Mouse (Mus musculus) ES-E14 (cell line): Measurements from ENCODE around the gene Ddx3x. TPM values are rescaled to one million over a fixed set of nuclear protein-coding genes. Genes with fewer than 3 reads are reported as not detected.
A peak's percentile ranks its signal among the peaks of the same experiment; 100 is the strongest.
"Not testable (repeated sequence)": the region's sequence is repeated elsewhere in the genome, so short reads cannot be mapped to it uniquely, and the experiment has no call there.

ENCODE experiments used
- DNase-seq: peaks from one replicate; pipeline ENCODE4 v3.0.0-alpha.2; 2013; ENCODE audit warnings: low read depth, low spot score
- H3K27ac ChIP-seq: 2 replicates; pipeline ENCODE4 v1.5.1; 2012; ENCODE audit warnings: low read depth, mild to moderate bottlenecking, low read length, moderate library complexity, mixed read lengths; ENCODE audit not compliant: poor library complexity, insufficient read depth, severe bottlenecking
- H3K36me3 ChIP-seq: 2 replicates; pipeline ENCODE4 v1.6.1; 2012; ENCODE audit warnings: mild to moderate bottlenecking, low read length, moderate library complexity, mixed read lengths; ENCODE audit not compliant: control insufficient read depth, poor library complexity, insufficient read depth, severe bottlenecking
- H3K4me1 ChIP-seq, 2 experiments: fragments of 150-350 bp in 1 of 2; sonication (generic) in 1 of 2; 2 replicates each; pipeline ENCODE4 v1.6.1; 2012; ENCODE audit warnings: low read length in 2 of 2, mild to moderate bottlenecking in 1 of 2, mixed read lengths in 1 of 2; ENCODE audit not compliant: control insufficient read depth in 2 of 2, insufficient read depth in 2 of 2, poor library complexity in 1 of 2
- H3K4me3 ChIP-seq, 2 experiments: fragments of 150-350 bp in 1 of 2; sonication (generic) in 1 of 2; 2 replicates each; pipeline ENCODE4 v1.5.1; 2012; ENCODE audit warnings: low read length in 2 of 2, low read depth in 1 of 2, mild to moderate bottlenecking in 1 of 2, mixed read lengths in 1 of 2; ENCODE audit not compliant: insufficient read depth in 1 of 2, poor library complexity in 1 of 2, severe bottlenecking in 1 of 2
- H3K9ac ChIP-seq: 2 replicates; pipeline ENCODE4 v1.6.1; 2012; ENCODE audit warnings: low read depth, mild to moderate bottlenecking, low read length, mixed read lengths; ENCODE audit not compliant: poor library complexity, insufficient read depth, severe bottlenecking
- H3K9me3 ChIP-seq: fragments of 150-350 bp; sonication (generic); 2 replicates; pipeline ENCODE4 v1.6.1; 2012; ENCODE audit warnings: low read depth, mild to moderate bottlenecking, low read length; ENCODE audit not compliant: control insufficient read depth, insufficient read depth
- CHD2 ChIP-seq: IDR thresholded peaks from 2 replicates; pipeline ENCODE4 v1.6.1; 2014; ENCODE audit warnings: mild to moderate bottlenecking, low read depth, low read length, inconsistent platforms
- HCFC1 ChIP-seq: IDR thresholded peaks from 2 replicates; pipeline ENCODE4 v1.6.1; 2012; ENCODE audit warnings: low read length, inconsistent platforms, borderline replicate concordance; ENCODE audit not compliant: insufficient read depth
- MAFK ChIP-seq: IDR thresholded peaks from 2 replicates; pipeline ENCODE4 v1.6.1; 2014; ENCODE audit warnings: mild to moderate bottlenecking, low read depth, low read length, inconsistent platforms; ENCODE audit not compliant: insufficient read depth
- ZC3H11A ChIP-seq: IDR thresholded peaks from 2 replicates; pipeline ENCODE4 v1.6.1; 2012; ENCODE audit warnings: low read depth, mild to moderate bottlenecking, inconsistent platforms, low read length, borderline replicate concordance
- ZNF384 ChIP-seq: IDR thresholded peaks from 2 replicates; pipeline ENCODE4 v1.6.1; 2012; ENCODE audit warnings: low read depth, low read length, inconsistent platforms
- in situ Hi-C, 2 experiments: fragments of 600-800 bp; cut with MboI; formaldehyde crosslinking; loops; one replicate each; pipeline ENCODE4 v1.15.1; 2025; ENCODE audit warnings: low sequenced_read_pairs in 2 of 2, inconsistent platforms in 1 of 2; ENCODE audit not compliant: unreplicated experiment in 2 of 2
- total RNA-seq: library from RNA; depleted of rRNA; stranded (reverse); fragments of 300-350 nt; gene quantifications from 2 replicates; pipeline ENCODE4 v1.2.3, GENCODE M21; 2012; rRNA removed

Ddx3x gene
- 191 and 253 TPM in 2 replicates for total RNA-seq

DNA sequence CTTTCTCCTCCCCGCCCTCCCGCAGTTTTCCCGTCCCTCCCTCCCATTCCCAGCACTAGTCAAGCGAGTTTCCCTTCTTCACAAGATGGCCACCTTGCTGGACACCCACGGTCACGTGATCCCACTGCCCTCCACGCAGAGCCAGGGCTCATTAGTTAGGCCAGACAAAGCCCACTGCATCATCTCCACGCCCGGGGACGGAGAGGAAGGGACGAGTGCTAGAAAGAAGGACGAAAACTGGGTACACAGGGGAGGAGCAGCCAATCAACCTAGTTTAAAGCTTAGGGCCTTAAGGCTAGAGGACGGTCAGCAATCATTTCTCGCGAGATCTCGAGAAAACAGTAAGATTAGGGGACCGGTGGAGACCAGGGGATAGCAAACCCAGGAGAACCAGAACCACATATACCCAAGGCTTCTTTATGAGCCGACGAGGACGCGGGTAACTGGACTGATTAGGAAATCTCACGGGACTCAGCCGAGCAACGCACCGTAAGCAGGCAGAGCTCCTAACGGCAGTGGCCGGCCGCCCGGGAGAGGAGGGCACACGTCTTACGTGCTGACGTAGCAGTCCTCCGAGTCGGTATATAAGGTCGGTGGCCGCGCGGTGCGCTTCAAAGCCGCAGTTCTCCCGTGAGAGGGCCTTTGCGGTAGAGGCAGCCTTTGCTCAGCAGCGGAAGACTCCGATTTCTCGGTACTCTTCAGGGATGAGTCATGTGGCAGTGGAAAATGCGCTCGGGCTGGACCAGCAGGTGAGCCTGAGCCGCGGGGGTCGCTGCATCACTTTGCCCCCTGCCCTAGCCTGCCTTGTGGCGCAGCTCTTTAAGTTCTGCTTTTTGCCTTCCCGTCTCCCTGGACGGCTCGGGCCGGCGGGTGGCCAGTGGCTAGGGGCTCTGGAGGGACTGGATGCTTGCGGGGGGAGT is at the start of gene Ddx3x:
Gene Ddx3x, plus strand, starts transcription at position 562 of the 920 bp plus-strand sequence.
- DNase-seq = peak; percentile 47
- Histone ChIP-seq H3K9ac (peak within 1 kb of the TSS; percentile 100), H3K36me3 (peaks cover 5% of the 10 kb centered on the region), H3K4me1 (peaks cover 2% of the 10 kb centered on the region in 2 experiments; a peak in 2 of 4 replicates), H3K4me3 (peak within 1 kb of the TSS; percentile 87 to 100), H3K9me3 (no peaks in the 10 kb centered on the region), H3K27ac (peak within 1 kb of the TSS; percentile 100)
- no peak for TF ChIP-seq ZNF384
- peak; percentile 70 for TF ChIP-seq MAFK
- 0 out of 2 replicates have a peak, but pooled peaks have one; percentile 16 for TF ChIP-seq HCFC1
- TF ChIP-seq ZC3H11A = no peak
- TF ChIP-seq CHD2 = peak; percentile 91
- in situ Hi-C loops = loop anchor here in 1 of 2 experiments (25.0 kb wide), 1 partner anchor 143 kb away; no protein-coding TSS in a partner anchor

DNA sequence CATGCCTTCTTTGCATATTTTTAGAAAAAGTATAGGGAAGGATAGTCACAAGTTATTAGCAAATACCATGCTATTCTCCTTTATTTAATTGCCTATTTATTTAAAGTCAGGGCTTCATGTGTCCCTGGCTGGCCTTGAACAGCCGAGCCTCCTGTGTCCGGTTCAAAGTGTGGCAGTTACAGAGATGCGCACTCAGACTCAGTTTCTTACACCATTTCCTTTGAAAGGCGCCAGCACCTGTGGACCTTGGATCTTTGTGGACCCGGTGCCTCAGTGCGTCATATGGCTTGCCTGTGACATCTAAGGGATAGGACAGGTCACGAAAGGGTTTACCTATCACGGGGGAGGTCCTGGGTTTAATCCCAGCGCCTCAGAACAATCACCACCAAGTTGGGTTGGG is 49.5 kb upstream of the Ddx3x start:
- peak overlapping the region; percentile 76 for H3K27ac ChIP-seq
- H3K36me3 ChIP-seq = no peaks in the 10 kb centered on the region
- H3K9me3 ChIP-seq = no peaks in the 10 kb centered on the region
- in situ Hi-C loops = loop anchor here (25.0 kb wide), 2 partner anchors 231 to 431 kb away; partner anchors contain the start of genes Gpr82 (in 2 of the 2) and Nyx (in 2 of the 2)
- H3K4me3 ChIP-seq = peak overlapping the region; percentile 35 to 48
- no peaks in the 10 kb centered on the region; a peak in 1 of 4 replicates for H3K4me1 ChIP-seq
- H3K9ac ChIP-seq = peak overlapping the region; percentile 57; the same call in 1 of the 2 replicates
- TF ChIP-seq MAFK = no peak
- TF ChIP-seq ZNF384 = no peak
- no peak for TF ChIP-seq ZC3H11A
- TF ChIP-seq CHD2 = no peak
- TF ChIP-seq HCFC1 = no peak
- no peak for DNase-seq

- not testable (repeated sequence) for H3K4me1 ChIP-seq, H3K4me3 ChIP-seq, H3K9me3 ChIP-seq, H3K27ac ChIP-seq, DNase-seq, H3K9ac ChIP-seq, H3K36me3 ChIP-seq
- in situ Hi-C loops = loop anchor here (25.0 kb wide), 2 partner anchors 229 to 429 kb away; partner anchors contain the start of genes Gpr82 (in 2 of the 2) and Nyx (in 2 of the 2)
Observed at GRCm38 (mm10) chrX:13232834-13233233, 47.9 kb upstream of the Ddx3x start.

DNA sequence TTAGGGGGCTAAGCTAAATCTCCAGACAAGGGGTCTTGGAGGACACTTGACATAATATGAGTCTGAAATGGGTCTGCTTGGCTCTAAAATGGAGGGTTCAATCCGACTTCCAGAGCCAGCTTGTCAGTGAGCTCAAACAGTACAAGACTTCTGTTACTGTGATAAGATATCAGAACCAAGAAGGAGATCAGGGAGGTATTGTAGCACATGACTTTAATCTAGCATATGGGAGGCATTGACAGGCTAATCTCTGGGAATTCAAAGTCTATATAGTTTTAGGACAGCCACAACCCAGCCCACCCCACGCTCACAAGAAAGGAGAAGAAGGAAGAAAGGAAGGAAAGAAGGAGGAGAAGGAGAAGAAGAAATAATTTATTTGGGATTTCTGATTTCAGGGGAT is 47.1 kb upstream of the Ddx3x start:
- no peak overlapping the region for H3K9ac ChIP-seq
- no peak overlapping the region for H3K27ac ChIP-seq
- in situ Hi-C loops = loop anchor here (25.0 kb wide), 2 partner anchors 229 to 429 kb away; partner anchors contain the start of genes Gpr82 (in 2 of the 2) and Nyx (in 2 of the 2)
- H3K4me1 ChIP-seq = no peaks in the 10 kb centered on the region; a peak in 1 of 4 replicates
- H3K4me3 ChIP-seq = no peak overlapping the region
- H3K9me3 ChIP-seq = no peaks in the 10 kb centered on the region
- no peak for DNase-seq
- TF ChIP-seq CHD2 (no peak), ZC3H11A (no peak), ZNF384 (no peak), MAFK (no peak), HCFC1 (no peak)
- no peaks in the 10 kb centered on the region for H3K36me3 ChIP-seq
